Mouse (Mus musculus) forebrain, embryonic 16.5 days (tissue): Measurements from ENCODE around the gene Mybl2. TPM values are rescaled to one million over a fixed set of nuclear protein-coding genes. Genes with fewer than 3 reads are reported as not detected.
A peak's percentile ranks its signal among the peaks of the same experiment; 100 is the strongest.
"Not testable (repeated sequence)": the region's sequence is repeated elsewhere in the genome, so short reads cannot be mapped to it uniquely, and the experiment has no call there.

Source experiments
- ATAC-seq: fragments of 200-750 bp; cut with Nextera tagmentation; 2 replicates; pipeline ENCODE4 v1.8.0; 2017; ENCODE audit warnings: mild to moderate bottlenecking, moderate library complexity
- H3K27ac ChIP-seq: fragments of 300-500 bp; sonication (generic); 2 replicates; pipeline ENCODE4 v1.5.1; 2014; ENCODE audit warnings: low read length, control low read depth
- H3K27me3 ChIP-seq: fragments of 300-500 bp; sonication (generic); replicated peaks from 2 replicates; pipeline ENCODE4 v1.6.1; 2014; ENCODE audit warnings: low read length; ENCODE audit not compliant: control insufficient read depth, insufficient read depth
- H3K36me3 ChIP-seq: fragments of 300-500 bp; sonication (generic); 2 replicates; pipeline ENCODE4 v1.6.1; 2014; ENCODE audit not compliant: control insufficient read depth, insufficient read depth
- H3K4me1 ChIP-seq: fragments of 300-500 bp; sonication (generic); replicated peaks from 2 replicates; pipeline ENCODE4 v1.6.1; 2014; ENCODE audit warnings: low read length; ENCODE audit not compliant: control insufficient read depth, insufficient read depth
- H3K4me2 ChIP-seq: fragments of 300-500 bp; sonication (generic); 2 replicates; pipeline ENCODE4 v1.6.1; 2014; ENCODE audit warnings: mild to moderate bottlenecking, low read length, control low read depth
- H3K4me3 ChIP-seq: fragments of 300-500 bp; sonication (generic); replicated peaks from 2 replicates; pipeline ENCODE4 v1.5.1; 2014; ENCODE audit warnings: mild to moderate bottlenecking, low read length, control low read depth
- H3K9ac ChIP-seq: fragments of 300-500 bp; sonication (generic); replicated peaks from 2 replicates; pipeline ENCODE4 v1.6.1; 2014; ENCODE audit warnings: low read depth, low read length, control low read depth
- H3K9me3 ChIP-seq: fragments of 300-500 bp; sonication (generic); 2 replicates; pipeline ENCODE4 v1.6.1; 2016; ENCODE audit warnings: low read length; ENCODE audit not compliant: control insufficient read depth
- WGBS: fragments of 180-500 bp; shearing (Covaris S2); extraction: QIAGEN DNeasy Blood & Tissue Kit; methylation state at CpG from one replicate; pipeline ENCODE4 v1.1.7; 2014; 5-methylcytosine and 5-hydroxymethylcytosine counted together
- polyA plus RNA-seq: library from polyadenylated mRNA; unstranded; fragments of >200 nt; fragmentation: Nextera tagmentation; extraction: Ambion mirVana; gene quantifications from 2 replicates; pipeline ENCODE4 v1.2.1, GENCODE M21; 2015

Gene Mybl2
- polyA plus RNA-seq, 1 experiment from 2014 or later, result 9.9 TPM

DNA sequence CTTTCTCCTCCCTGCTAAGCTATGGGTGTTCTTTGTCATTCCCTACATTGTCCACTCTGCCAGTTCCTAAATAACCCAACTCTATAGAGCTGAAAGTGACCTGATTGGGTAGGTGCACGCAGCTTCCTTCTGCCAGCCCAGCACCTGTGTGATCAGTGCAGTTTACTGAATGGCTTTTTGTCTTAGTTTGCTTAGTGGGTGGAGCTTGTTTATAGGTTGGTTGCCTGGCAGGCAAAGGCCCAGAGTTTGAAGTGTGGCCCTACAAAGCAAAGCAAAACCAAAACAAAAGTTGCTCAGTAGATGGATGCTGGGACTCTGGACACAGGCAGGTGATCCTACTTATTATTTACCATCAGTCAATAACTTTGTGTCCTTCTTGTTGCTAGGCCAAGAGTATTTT is 2.8 kb upstream of the Mybl2 start:
- ATAC-seq, result no peak
- WGBS, result 71% methylated on average over 1 of the region's 1 CpGs
- H3K27ac ChIP-seq, result no peak overlapping the region
- peaks cover 20% of the 10 kb centered on the region for H3K4me1 ChIP-seq
- no peak overlapping the region for H3K4me3 ChIP-seq
- no peaks in the 10 kb centered on the region for H3K27me3 ChIP-seq
- no peaks in the 10 kb centered on the region for H3K9me3 ChIP-seq
- H3K4me2 ChIP-seq, result no peak overlapping the region
- peaks cover 3% of the 10 kb centered on the region; the same call in 1 of the 2 replicates for H3K36me3 ChIP-seq
- no peak overlapping the region for H3K9ac ChIP-seq

GRCm38 (mm10) chr2:163052101-163052500 is 2.4 kb upstream of the Mybl2 start:
- no peaks in the 10 kb centered on the region for H3K9me3 ChIP-seq
- no peak overlapping the region for H3K4me2 ChIP-seq
- no peaks in the 10 kb centered on the region for H3K27me3 ChIP-seq
- no peak for ATAC-seq
- 42% methylated on average over 4 of the region's 4 CpGs for WGBS
- H3K4me1 ChIP-seq, result peaks cover 20% of the 10 kb centered on the region
- no peak overlapping the region for H3K9ac ChIP-seq
- no peak overlapping the region for H3K4me3 ChIP-seq
- no peak overlapping the region for H3K27ac ChIP-seq
- peaks cover 1% of the 10 kb centered on the region; the same call in 1 of the 2 replicates for H3K36me3 ChIP-seq

DNA sequence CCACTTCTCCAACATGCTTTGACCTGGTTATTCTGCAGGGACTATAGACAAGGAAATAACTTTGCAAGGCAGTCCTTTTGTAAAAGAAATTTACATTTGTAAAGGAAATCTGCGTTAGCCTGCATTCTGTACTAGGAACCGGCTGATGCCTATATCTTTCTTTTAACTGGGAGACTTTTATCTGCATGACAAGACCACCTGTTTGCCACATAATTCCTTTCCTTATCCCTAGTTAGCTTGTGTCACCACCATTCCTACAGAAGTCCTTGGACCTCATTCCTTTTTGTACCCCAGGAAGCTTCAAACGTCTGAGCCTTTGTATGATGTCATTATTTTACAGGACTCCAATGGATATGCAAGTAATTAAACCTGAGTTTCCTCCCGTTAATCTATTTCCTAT is 1.7 kb upstream of the Mybl2 start:
- Histone ChIP-seq H3K4me2 (no peak overlapping the region), H3K4me3 (no peak overlapping the region), H3K9me3 (no peaks in the 10 kb centered on the region), H3K27ac (no peak overlapping the region), H3K4me1 (peaks cover 20% of the 10 kb centered on the region), H3K9ac (no peak overlapping the region), H3K27me3 (no peaks in the 10 kb centered on the region), H3K36me3 (no peaks in the 10 kb centered on the region)
- WGBS, result 35% methylated on average over 4 of the region's 4 CpGs
- ATAC-seq, result no peak

- Histone ChIP-seq H3K9ac (peak overlapping the region; percentile 55), H3K4me3 (peak overlapping the region; percentile 67), H3K27ac (0 out of 2 replicates have a peak overlapping the region, but pooled peaks have one; percentile 34), H3K27me3 (no peaks in the 10 kb centered on the region), H3K9me3 (no peaks in the 10 kb centered on the region), H3K4me2 (peak overlapping the region; percentile 98), H3K36me3 (no peaks in the 10 kb centered on the region), H3K4me1 (peaks cover 17% of the 10 kb centered on the region)
- under 1% methylated on average over 37 of the region's 38 CpGs for WGBS
- peak; percentile 14; the same call in 1 of the 2 replicates for ATAC-seq
Observed at GRCm38 (mm10) chr2:163054891-163055494, 506 bp downstream of the Mybl2 start.

GRCm38 (mm10) chr2:163055715-163056114 is 1.2 kb downstream of the Mybl2 start:
- H3K4me3 ChIP-seq, result peak overlapping the region; percentile 67
- ATAC-seq, result no peak
- no peak overlapping the region for H3K27ac ChIP-seq
- no peaks in the 10 kb centered on the region for H3K9me3 ChIP-seq
- no peaks in the 10 kb centered on the region for H3K27me3 ChIP-seq
- peak overlapping the region; percentile 98 for H3K4me2 ChIP-seq
- 22% methylated on average over 5 of the region's 5 CpGs for WGBS
- H3K36me3 ChIP-seq, result no peaks in the 10 kb centered on the region
- peaks cover 17% of the 10 kb centered on the region for H3K4me1 ChIP-seq
- H3K9ac ChIP-seq, result no peak overlapping the region

DNA sequence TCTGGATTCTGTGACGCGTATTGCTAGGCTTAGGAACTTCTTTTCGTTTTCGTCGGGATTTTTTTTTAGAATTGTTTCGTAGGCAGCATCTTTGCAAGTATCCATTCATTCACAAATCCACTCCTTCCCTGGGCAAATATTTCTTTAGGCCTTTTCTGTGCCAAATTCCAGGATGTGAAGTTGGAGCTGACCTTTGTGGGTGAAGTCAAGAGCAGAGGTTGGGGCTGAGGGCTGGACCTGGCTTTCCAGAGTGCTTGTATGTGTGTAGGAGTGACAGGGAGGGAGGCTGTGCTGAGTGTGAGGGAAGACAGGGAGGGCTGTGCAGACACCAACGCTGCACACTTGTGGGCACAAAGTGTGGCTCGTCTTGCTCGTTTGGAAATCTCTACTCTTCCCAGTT is 2.1 kb downstream of the Mybl2 start:
- Histone ChIP-seq H3K4me2 (no peak overlapping the region), H3K9ac (no peak overlapping the region), H3K4me1 (peaks cover 17% of the 10 kb centered on the region), H3K27ac (no peak overlapping the region), H3K36me3 (no peaks in the 10 kb centered on the region), H3K27me3 (no peaks in the 10 kb centered on the region), H3K9me3 (no peaks in the 10 kb centered on the region), H3K4me3 (no peak overlapping the region)
- no peak for ATAC-seq
- WGBS, result 82% methylated on average over 9 of the region's 9 CpGs

GRCm38 (mm10) chr2:163058981-163059380 is 4.5 kb downstream of the Mybl2 start:
- not testable (repeated sequence) for H3K4me3 ChIP-seq, H3K27ac ChIP-seq, H3K27me3 ChIP-seq, ATAC-seq, H3K4me2 ChIP-seq, H3K9me3 ChIP-seq, H3K9ac ChIP-seq, H3K36me3 ChIP-seq
- WGBS, result 96% methylated on average over 6 of the region's 7 CpGs
- peaks cover 13% of the 10 kb centered on the region for H3K4me1 ChIP-seq

DNA sequence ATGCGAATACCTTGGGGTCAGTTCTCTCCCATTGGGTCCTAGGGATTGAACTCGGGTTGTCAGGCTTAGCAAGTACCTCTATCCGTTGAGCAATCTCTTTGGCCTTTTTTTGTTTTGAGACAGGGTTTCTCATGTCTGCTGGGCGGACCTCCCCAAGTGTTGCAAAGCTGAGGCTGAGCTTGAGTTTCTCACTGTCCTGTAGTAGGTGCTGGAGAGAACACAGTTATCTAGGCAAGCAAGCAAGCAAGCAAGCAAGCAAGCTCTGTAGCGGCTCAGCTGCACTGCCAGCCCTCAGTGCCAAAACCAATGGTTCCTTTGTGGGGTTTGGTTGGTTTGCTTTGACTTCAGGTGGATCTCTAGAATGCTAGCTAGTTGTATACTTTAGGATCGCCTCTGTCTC is 6.1 kb downstream of the Mybl2 start:
- H3K4me2 ChIP-seq, result no peak overlapping the region
- H3K4me3 ChIP-seq, result no peak overlapping the region
- ATAC-seq, result no peak
- 0 out of 2 replicates have a peak, but pooled peaks cover 2% of the 10 kb centered on the region for H3K4me1 ChIP-seq
- no peaks in the 10 kb centered on the region for H3K9me3 ChIP-seq
- no peak overlapping the region for H3K9ac ChIP-seq
- no peak overlapping the region for H3K27ac ChIP-seq
- no peaks in the 10 kb centered on the region for H3K36me3 ChIP-seq
- no peaks in the 10 kb centered on the region for H3K27me3 ChIP-seq
- 86% methylated on average over 6 of the region's 6 CpGs for WGBS

- Histone ChIP-seq H3K27ac (no peak overlapping the region), H3K27me3 (no peaks in the 10 kb centered on the region), H3K9me3 (no peaks in the 10 kb centered on the region), H3K4me3 (no peak overlapping the region), H3K4me1 (no peaks in the 10 kb centered on the region), H3K9ac (no peak overlapping the region), H3K4me2 (no peak overlapping the region), H3K36me3 (no peaks in the 10 kb centered on the region)
- no peak for ATAC-seq
- 85% methylated on average over 8 of the region's 8 CpGs for WGBS
Observed at GRCm38 (mm10) chr2:163061203-163062118, 7.0 kb downstream of the Mybl2 start.
